Mouse (Mus musculus): Measurements from ENCODE around the gene Rfng. TPM values are rescaled to one million over a fixed set of nuclear protein-coding genes. Genes with fewer than 3 reads are reported as not detected.

The Rfng gene
- polyA plus RNA-seq, 1 experiment from 2014 or later: 6.3 TPM

DNA sequence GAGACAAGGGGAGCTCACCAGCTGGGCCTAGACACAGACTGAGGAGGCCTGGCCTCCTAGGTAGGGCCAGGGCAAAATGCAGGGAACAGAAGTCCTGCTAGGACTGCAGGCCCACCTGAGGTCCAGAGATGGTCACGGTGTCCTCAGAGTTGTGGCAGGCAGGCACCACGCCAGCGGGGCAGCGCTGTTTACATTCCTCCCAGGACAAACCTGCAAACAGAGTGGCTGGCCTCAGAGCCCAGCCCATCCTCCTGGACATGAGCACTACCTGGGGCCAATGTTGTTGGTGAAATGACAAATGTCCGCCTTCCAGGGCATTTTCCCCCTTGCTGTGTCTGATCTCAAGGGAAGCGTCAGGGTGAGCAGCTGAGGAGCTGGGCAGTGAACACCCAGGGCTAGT lies 33.4 kb upstream of the Rfng start:
- WGBS (ENCODE audit: insufficient replicate concordance): 84% methylated on average over 6 of the region's 6 CpGs
- H3K36me3 ChIP-seq (replicated peaks; ENCODE audit: insufficient read depth, low read length): peaks cover 84% of the 10 kb centered on the region
- no peak overlapping the region for H3K9ac ChIP-seq (replicated peaks)
- H3K4me2 ChIP-seq (ENCODE audit: low read depth, low read length): no peak overlapping the region
- peaks cover 3% of the 10 kb centered on the region for H3K4me1 ChIP-seq (ENCODE audit: insufficient read depth)
- no peak overlapping the region for H3K4me3 ChIP-seq (ENCODE audit: low read depth, low read length)
- ATAC-seq (peak; percentile 49), DNase-seq (peak; percentile 54)
- H3K27ac ChIP-seq (ENCODE audit: low read depth): no peak overlapping the region
- TF ChIP-seq CTCF (IDR thresholded peaks at IDR 0.05; ENCODE audit: low read depth) (no peak), EP300 (IDR thresholded peaks at IDR 0.05; ENCODE audit: low read depth) (no peak)
- H3K9me3 ChIP-seq (ENCODE audit: low read length): no peaks in the 10 kb centered on the region
- no peaks in the 10 kb centered on the region for H3K27me3 ChIP-seq (ENCODE audit: insufficient read depth, low read length)

GRCm38 (mm10) chr11:120812068-120812467 lies 28.1 kb upstream of the Rfng start:
- TF ChIP-seq EP300 (IDR thresholded peaks at IDR 0.05; ENCODE audit: low read depth) (no peak), CTCF (IDR thresholded peaks at IDR 0.05; ENCODE audit: low read depth) (no peak)
- DNase-seq (no peak), ATAC-seq (no peak)
- H3K9me3 ChIP-seq (ENCODE audit: low read length): no peaks in the 10 kb centered on the region
- no peak overlapping the region for H3K27ac ChIP-seq (ENCODE audit: low read depth)
- H3K27me3 ChIP-seq (ENCODE audit: insufficient read depth, low read length): no peaks in the 10 kb centered on the region
- WGBS (ENCODE audit: insufficient replicate concordance): 86% methylated on average over 16 of the region's 16 CpGs
- no peak overlapping the region for H3K4me3 ChIP-seq (ENCODE audit: low read depth, low read length)
- H3K36me3 ChIP-seq (replicated peaks; ENCODE audit: insufficient read depth, low read length): peaks cover 99% of the 10 kb centered on the region
- no peak overlapping the region for H3K9ac ChIP-seq (replicated peaks)
- no peaks in the 10 kb centered on the region for H3K4me1 ChIP-seq (ENCODE audit: insufficient read depth)
- no peak overlapping the region for H3K4me2 ChIP-seq (ENCODE audit: low read depth, low read length)

DNA sequence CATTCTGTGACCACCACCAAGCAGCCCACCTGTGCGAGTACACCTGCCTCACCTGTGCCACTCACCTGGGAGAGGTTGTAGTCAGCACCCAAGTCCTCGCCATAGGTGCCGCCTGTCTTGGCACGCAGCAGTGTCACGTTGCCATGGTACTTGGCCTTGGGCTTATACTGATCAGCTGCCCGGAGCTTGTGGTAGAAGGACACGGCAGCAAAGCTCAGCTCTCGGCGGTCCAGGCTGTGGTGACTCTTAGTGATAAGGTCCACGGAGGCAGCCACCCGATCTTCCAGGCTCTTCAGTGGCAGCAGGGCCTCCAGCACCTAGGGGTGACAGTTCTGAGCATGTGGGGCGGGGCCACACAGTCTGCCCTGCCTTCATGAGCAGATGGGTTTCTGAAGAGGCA lies 24.0 kb upstream of the Rfng start:
- Histone ChIP-seq H3K4me3 (ENCODE audit: low read depth, low read length) (no peak overlapping the region), H3K9ac (replicated peaks) (no peak overlapping the region), H3K4me1 (ENCODE audit: insufficient read depth) (no peaks in the 10 kb centered on the region), H3K27me3 (ENCODE audit: insufficient read depth, low read length) (no peaks in the 10 kb centered on the region), H3K4me2 (ENCODE audit: low read depth, low read length) (no peak overlapping the region), H3K36me3 (replicated peaks; ENCODE audit: insufficient read depth, low read length) (peaks cover 69% of the 10 kb centered on the region), H3K27ac (ENCODE audit: low read depth) (no peak overlapping the region), H3K9me3 (ENCODE audit: low read length) (no peaks in the 10 kb centered on the region)
- no peak for TF ChIP-seq CTCF (IDR thresholded peaks at IDR 0.05; ENCODE audit: low read depth)
- TF ChIP-seq EP300 (IDR thresholded peaks at IDR 0.05; ENCODE audit: low read depth): no peak
- ATAC-seq (no peak), DNase-seq (no peak)
- WGBS (ENCODE audit: insufficient replicate concordance): 89% methylated on average over 12 of the region's 12 CpGs

DNA sequence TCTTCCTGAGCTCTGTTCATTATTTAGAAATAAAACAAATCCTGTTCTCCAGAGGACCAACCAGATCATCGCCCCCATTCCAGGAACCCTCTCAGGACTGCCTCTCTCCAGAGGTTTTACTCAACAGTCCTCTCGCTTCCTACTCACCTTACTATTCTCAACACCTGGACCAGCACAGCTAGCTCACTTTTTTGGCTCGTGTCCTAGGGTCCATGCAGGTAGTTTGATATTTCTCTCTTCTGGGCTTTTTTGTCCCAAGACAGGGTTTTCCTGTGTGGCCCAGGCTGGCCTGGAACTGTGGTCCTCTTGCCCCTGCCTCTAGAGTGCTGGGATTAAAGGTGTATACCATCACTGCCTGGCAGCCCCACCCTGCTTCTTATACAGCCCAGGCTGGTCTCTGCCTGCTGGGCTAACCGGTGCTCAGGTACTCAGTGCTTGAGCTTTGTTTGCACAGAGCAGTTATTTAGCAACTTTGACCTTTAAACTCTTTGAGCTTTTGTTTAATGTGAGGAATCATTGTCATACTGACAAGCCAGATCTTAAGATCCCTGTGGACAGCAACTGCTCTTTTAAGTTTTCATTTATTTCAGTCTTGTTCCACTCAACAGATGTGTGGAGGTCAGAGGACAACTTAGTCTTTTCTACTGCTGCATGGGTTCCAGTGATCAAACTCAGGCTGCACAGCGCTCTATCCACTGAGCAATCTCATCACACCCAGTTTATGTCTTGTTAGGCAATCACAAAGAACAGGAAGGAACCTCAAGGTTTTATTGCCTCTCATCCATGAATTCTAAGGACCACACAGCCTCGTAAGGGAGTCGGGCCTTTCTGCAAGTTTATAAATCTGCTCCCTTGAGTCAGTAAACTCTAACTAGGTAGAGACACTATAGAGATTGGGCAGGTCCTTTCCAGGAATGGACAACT lies 21.6 kb upstream of the Rfng start:
- 76% methylated on average over 7 of the region's 7 CpGs for WGBS (ENCODE audit: insufficient replicate concordance)
- H3K4me2 ChIP-seq (ENCODE audit: low read depth, low read length): no peak overlapping the region
- H3K36me3 ChIP-seq (replicated peaks; ENCODE audit: insufficient read depth, low read length): peaks cover 45% of the 10 kb centered on the region
- H3K9ac ChIP-seq (replicated peaks): no peak overlapping the region
- TF ChIP-seq CTCF (IDR thresholded peaks at IDR 0.05; ENCODE audit: low read depth): no peak
- no peak for TF ChIP-seq EP300 (IDR thresholded peaks at IDR 0.05; ENCODE audit: low read depth)
- no peaks in the 10 kb centered on the region for H3K9me3 ChIP-seq (ENCODE audit: low read length)
- ATAC-seq (peak; percentile 32; the same call in 1 of the 2 replicates), DNase-seq (no peak)
- no peaks in the 10 kb centered on the region for H3K27me3 ChIP-seq (ENCODE audit: insufficient read depth, low read length)
- H3K4me1 ChIP-seq (ENCODE audit: insufficient read depth): no peaks in the 10 kb centered on the region
- no peak overlapping the region for H3K4me3 ChIP-seq (ENCODE audit: low read depth, low read length)
- H3K27ac ChIP-seq (ENCODE audit: low read depth): no peak overlapping the region

DNA sequence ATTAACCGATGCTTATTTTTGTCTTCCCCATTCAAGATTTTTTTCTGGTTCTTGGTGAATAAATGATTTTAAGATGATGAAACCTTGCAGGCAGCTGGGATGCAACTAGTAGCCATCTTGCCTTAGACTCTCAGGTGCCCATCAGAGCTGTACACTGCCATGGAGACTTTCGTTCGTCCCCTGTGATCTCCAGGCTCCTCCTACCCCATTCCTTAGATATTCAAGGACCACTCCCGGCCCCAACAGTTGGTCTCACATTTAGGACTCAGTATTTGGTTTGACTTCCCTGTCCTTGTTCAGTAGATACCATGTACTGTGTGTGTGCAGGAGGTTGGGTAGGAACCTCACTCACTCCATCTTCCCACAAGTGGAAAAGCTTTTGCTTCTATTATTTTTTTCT lies 20.8 kb upstream of the Rfng start:
- Histone ChIP-seq H3K36me3 (replicated peaks; ENCODE audit: insufficient read depth, low read length) (peaks cover 36% of the 10 kb centered on the region), H3K9me3 (ENCODE audit: low read length) (no peaks in the 10 kb centered on the region), H3K4me3 (ENCODE audit: low read depth, low read length) (no peak overlapping the region), H3K9ac (replicated peaks) (no peak overlapping the region), H3K4me1 (ENCODE audit: insufficient read depth) (peaks cover 3% of the 10 kb centered on the region; the same call in 1 of the 2 replicates), H3K4me2 (ENCODE audit: low read depth, low read length) (no peak overlapping the region), H3K27ac (ENCODE audit: low read depth) (no peak overlapping the region), H3K27me3 (ENCODE audit: insufficient read depth, low read length) (no peaks in the 10 kb centered on the region)
- WGBS (ENCODE audit: insufficient replicate concordance): 70% methylated on average over 4 of the region's 4 CpGs
- ATAC-seq (no peak), DNase-seq (no peak)
- no peak for TF ChIP-seq EP300 (IDR thresholded peaks at IDR 0.05; ENCODE audit: low read depth)
- no peak for TF ChIP-seq CTCF (IDR thresholded peaks at IDR 0.05; ENCODE audit: low read depth)

- Histone ChIP-seq H3K9ac (replicated peaks) (no peak overlapping the region), H3K4me3 (ENCODE audit: low read depth, low read length) (no peak overlapping the region), H3K4me1 (ENCODE audit: insufficient read depth) (peaks cover 3% of the 10 kb centered on the region; the same call in 1 of the 2 replicates), H3K27ac (ENCODE audit: low read depth) (no peak overlapping the region), H3K36me3 (replicated peaks; ENCODE audit: insufficient read depth, low read length) (peaks cover 31% of the 10 kb centered on the region), H3K4me2 (ENCODE audit: low read depth, low read length) (no peak overlapping the region), H3K9me3 (ENCODE audit: low read length) (no peaks in the 10 kb centered on the region), H3K27me3 (ENCODE audit: insufficient read depth, low read length) (no peaks in the 10 kb centered on the region)
- 77% methylated on average over 7 of the region's 7 CpGs for WGBS (ENCODE audit: insufficient replicate concordance)
- no peak for TF ChIP-seq CTCF (IDR thresholded peaks at IDR 0.05; ENCODE audit: low read depth)
- TF ChIP-seq EP300 (IDR thresholded peaks at IDR 0.05; ENCODE audit: low read depth): no peak
- DNase-seq (no peak), ATAC-seq (no peak)
Measured at GRCm38 (mm10) chr11:120804274-120804673, 20.3 kb upstream of the Rfng start.

Measured in liver, postnatal 0 days (tissue).